Mouse (Mus musculus) liver, adult 2 months (tissue): ENCODE data around the gene Fam186a.

Experiments
- CTCF ChIP-seq: fragments of 200-500 bp; IDR thresholded peaks from 2 replicates; pipeline ENCODE4 v1.5.1; 2011; ENCODE audit warnings: low read depth, low read length, control low read depth
- POLR2A ChIP-seq: fragments of 200-500 bp; IDR thresholded peaks from 2 replicates; pipeline ENCODE4 v1.6.1; 2011; ENCODE audit warnings: low read length, control low read depth; ENCODE audit not compliant: insufficient read depth; ENCODE audit errors: extremely low read depth

- TF ChIP-seq CTCF (no peak), POLR2A (peak; percentile 94)
Measured at GRCm38 (mm10) chr15:99875334-99875869, 91.5 kb downstream of the Fam186a start, which contains the start of gene Lima1.
